Mouse (Mus musculus) splenic B cell, adult 2 months (primary cell): ENCODE measurements around the gene Ankrd11.

Experiments
- DNase-seq: peaks from one replicate; pipeline ENCODE4 v3.0.0-alpha.2; 2011; ENCODE audit warnings: low read depth, low spot score
- H3K27me3 ChIP-seq: 2 replicates; pipeline ENCODE4 v1.6.1; 2012; ENCODE audit warnings: mild to moderate bottlenecking, low read length, moderate library complexity, mixed read lengths; ENCODE audit not compliant: control insufficient read depth, poor library complexity, insufficient read depth, severe bottlenecking
- H3K36me3 ChIP-seq: 2 replicates; pipeline ENCODE4 v1.6.1; 2012; ENCODE audit warnings: mild to moderate bottlenecking, low read length, moderate library complexity, mixed read lengths; ENCODE audit not compliant: control insufficient read depth, poor library complexity, insufficient read depth, severe bottlenecking

Gene Ankrd11

DNA sequence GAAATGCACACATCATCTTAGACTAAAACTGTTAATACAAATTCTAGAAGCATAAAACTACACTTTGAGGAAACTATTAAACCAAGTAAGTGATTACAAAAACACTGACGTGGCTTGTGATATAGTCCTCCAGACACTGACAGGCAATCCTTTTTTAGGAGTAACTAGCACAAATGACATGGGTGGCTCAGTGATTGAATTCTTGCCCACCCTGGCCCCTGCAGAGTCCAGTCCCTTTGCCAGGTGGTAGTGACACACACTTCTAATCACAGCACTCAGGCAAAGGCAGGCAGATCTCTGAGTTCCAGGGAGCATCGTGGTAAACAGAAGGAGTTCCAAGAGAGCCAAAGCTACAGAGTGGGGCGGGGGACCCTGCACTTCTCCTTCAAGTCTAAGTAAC lies 36.7 kb downstream of the Ankrd11 start:
- Histone ChIP-seq H3K27me3 (no peaks in the 10 kb centered on the region), H3K36me3 (peaks cover 3% of the 10 kb centered on the region)
- no peak for DNase-seq

DNA sequence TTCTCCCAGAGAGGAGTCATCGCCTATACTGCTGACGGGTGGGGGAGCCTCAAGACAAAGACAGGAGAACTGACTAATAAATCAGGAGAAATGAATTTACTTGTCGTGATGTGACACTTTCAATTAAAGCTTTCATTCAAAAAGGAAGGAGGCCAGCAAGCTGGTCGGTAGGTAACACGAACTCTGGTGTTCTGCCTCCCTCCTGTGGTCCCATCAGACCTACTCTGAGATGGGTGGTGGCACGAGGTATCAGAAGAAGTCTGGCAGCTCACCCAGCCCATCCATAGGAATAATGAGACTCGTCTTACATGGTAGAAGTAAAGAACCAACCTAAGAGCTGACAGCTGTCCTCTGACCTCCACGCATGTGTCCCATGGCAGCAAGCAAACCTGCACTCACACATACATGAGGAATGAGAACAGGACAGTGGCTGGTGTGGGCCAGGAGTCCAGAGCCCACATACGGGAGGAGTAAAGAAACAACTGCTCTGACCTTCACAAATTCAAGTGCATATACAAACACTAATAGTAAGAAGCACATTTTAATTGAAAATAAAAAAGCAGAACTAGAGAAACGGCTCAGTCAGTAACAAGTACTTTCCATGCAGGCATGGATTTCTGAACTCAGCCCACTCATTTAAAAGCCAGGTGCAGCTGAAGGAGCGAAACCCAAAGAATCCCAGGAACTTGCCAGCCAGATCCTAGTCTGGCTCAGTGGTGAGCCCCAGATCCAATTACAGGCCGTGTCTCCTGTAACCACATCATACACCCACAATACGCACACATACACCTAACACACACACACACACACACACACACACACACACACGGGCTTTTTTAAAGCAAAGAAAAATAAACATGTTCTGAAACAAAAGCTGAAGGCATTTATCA lies 37.8 kb downstream of the Ankrd11 start:
- H3K36me3 ChIP-seq: peaks cover 3% of the 10 kb centered on the region
- DNase-seq: peak; percentile 40
- no peaks in the 10 kb centered on the region for H3K27me3 ChIP-seq

DNA sequence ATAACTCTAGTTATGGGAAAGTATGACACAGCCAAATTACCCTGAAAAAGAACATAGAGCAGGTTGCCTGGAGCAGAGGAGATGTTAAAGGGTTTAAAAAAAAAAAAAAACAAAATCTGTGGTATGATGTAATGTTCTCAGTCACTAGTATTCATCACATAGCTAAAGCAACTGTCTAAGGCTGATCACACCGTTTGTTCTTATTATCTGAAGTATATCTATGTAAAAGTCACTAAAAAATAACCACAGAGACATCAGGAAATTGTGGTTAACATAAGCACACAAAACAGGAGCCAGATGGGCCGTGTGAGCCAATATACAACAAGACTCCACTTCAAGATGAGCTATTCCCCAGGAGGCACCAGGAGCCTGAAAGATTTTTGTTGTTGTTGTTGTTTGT lies 41.8 kb downstream of the Ankrd11 start:
- peak; percentile 40 for DNase-seq
- Histone ChIP-seq H3K27me3 (no peaks in the 10 kb centered on the region), H3K36me3 (no peaks in the 10 kb centered on the region; the same call in 1 of the 2 replicates)

DNA sequence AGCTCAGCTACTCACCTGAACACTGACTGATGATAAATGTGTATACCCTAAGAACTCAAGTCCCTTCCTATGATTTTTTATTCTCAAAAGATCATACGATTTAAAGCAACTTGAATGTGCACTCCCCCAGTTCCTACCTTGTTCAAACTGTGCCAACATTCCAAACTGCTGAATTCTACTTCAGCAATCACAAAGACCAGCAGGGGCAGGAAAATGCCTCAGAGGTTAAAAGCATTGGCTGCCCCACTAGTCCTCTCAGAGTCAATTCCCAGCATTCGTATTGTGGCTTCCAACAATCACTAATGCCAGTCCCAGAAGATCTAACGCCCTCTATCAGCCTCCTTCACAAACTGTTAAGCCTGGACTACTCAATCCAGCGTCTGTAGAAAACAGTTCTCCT lies 44.1 kb downstream of the Ankrd11 start:
- peaks cover 1% of the 10 kb centered on the region; the same call in 1 of the 2 replicates for H3K36me3 ChIP-seq
- no peak for DNase-seq
- no peaks in the 10 kb centered on the region for H3K27me3 ChIP-seq

DNA sequence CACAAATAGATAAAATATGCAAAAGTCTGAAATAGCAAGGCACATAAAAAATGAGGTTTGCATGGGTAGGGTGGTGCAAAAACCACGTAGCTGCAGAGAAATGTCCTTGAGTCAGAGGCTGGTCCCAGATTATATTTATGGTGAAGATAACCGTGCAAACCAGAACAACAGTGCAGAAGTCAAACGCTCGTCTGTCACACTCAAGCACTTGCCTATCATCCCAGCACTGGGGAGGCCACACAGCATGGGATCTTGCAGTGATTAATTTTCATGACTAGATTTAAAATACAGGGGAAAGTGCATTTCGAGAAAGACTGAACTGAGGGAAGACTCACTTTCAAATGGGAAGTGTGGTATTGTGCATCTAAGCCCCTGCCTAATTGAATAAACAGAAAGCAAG lies 48.3 kb downstream of the Ankrd11 start:
- no peak for DNase-seq
- Histone ChIP-seq H3K27me3 (no peaks in the 10 kb centered on the region), H3K36me3 (0 out of 2 replicates have a peak, but pooled peaks cover 3% of the 10 kb centered on the region)

DNA sequence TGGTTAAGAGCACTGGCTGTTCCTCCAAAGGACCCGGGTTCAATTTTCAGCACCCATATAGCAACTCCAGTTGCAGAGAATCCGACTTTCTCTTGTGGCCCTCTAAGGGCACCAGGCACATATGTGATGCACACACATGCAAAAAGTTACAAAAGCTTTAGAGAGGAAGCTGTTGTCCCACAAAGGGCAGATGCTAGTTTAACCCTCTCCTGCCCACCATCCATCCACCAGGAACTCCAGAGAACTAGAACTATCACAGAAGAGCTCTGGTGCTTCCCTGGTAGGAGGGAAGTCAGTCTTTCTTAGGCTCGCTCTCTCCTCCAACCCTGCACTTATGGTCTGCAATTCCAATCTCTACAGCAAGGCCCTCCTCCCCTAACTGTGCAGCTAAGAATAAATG lies 49.0 kb downstream of the Ankrd11 start:
- DNase-seq: no peak
- Histone ChIP-seq H3K36me3 (0 out of 2 replicates have a peak, but pooled peaks cover 3% of the 10 kb centered on the region), H3K27me3 (no peaks in the 10 kb centered on the region)

GRCm38 (mm10) chr8:122992296-122992695 lies 49.8 kb downstream of the Ankrd11 start:
- no peak for DNase-seq
- no peaks in the 10 kb centered on the region for H3K27me3 ChIP-seq
- H3K36me3 ChIP-seq: 0 out of 2 replicates have a peak, but pooled peaks cover 3% of the 10 kb centered on the region

GRCm38 (mm10) chr8:122991368-122991767 lies 50.7 kb downstream of the Ankrd11 start:
- no peaks in the 10 kb centered on the region for H3K27me3 ChIP-seq
- H3K36me3 ChIP-seq: 0 out of 2 replicates have a peak, but pooled peaks cover 3% of the 10 kb centered on the region
- DNase-seq: no peak

DNA sequence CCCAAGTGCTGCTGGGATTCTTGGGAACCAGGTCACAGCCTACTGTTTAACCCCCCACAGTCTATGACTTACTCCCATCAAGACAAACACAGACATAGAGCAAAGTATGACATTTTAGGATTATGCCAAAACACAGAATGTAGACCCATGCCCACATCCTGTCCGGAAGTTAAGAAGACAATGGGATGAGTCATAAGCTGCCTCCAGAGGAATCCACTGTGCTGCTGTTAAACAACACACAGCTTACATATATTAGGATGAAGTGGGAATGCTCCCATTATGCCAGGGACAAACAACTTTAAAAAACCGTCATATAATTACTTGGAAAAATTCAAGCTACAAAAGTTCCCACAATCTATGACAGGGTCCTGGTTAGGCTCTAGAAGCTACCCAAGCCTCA lies 52.1 kb downstream of the Ankrd11 start:
- Histone ChIP-seq H3K27me3 (no peaks in the 10 kb centered on the region), H3K36me3 (0 out of 2 replicates have a peak, but pooled peaks cover 3% of the 10 kb centered on the region)
- no peak for DNase-seq

DNA sequence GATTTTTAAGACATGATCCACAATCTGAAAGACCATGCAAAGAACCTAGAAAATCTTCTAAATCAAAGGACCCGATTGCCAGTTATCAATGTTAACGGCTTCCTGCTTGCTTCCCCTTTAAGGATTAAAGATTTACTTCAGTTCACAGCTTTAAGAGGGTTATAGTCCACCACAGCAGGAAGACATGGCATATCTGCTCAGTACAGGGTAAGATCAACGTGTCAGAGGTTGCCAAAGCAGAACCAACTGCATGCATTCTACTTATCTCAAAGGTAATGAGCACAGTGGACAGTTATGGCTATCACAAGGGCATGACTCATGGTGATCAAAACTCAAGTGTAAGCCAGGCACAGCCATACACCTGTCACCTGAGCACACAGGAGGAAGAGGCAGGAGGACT lies 53.1 kb downstream of the Ankrd11 start:
- Histone ChIP-seq H3K27me3 (no peaks in the 10 kb centered on the region), H3K36me3 (0 out of 2 replicates have a peak, but pooled peaks cover 3% of the 10 kb centered on the region)
- DNase-seq: peak; percentile 51

GRCm38 (mm10) chr8:122987255-122987654 lies 54.8 kb downstream of the Ankrd11 start:
- Histone ChIP-seq H3K36me3 (no peaks in the 10 kb centered on the region), H3K27me3 (no peaks in the 10 kb centered on the region)
- DNase-seq: no peak

- H3K27me3 ChIP-seq: no peaks in the 10 kb centered on the region
Measured at GRCm38 (mm10) chr8:122986501-122987184, 55.4 kb downstream of the Ankrd11 start.

GRCm38 (mm10) chr8:122984175-122984574 lies 57.9 kb downstream of the Ankrd11 start:
- DNase-seq: no peak
- Histone ChIP-seq H3K27me3 (no peaks in the 10 kb centered on the region), H3K36me3 (no peaks in the 10 kb centered on the region)

More at GRCm38 (mm10) chr8:122986501-122987184, 55.4 kb downstream of the Ankrd11 start:
- H3K36me3 ChIP-seq: no peaks in the 10 kb centered on the region
- DNase-seq: peak; percentile 40

GRCm38 (mm10) chr8:122983178-122983942 lies 58.7 kb downstream of the Ankrd11 start:
- DNase-seq: peak; percentile 39
- no peaks in the 10 kb centered on the region for H3K27me3 ChIP-seq
- H3K36me3 ChIP-seq: no peaks in the 10 kb centered on the region
